Mouse (Mus musculus): ENCODE measurements around the gene Rapgef5.

DNA sequence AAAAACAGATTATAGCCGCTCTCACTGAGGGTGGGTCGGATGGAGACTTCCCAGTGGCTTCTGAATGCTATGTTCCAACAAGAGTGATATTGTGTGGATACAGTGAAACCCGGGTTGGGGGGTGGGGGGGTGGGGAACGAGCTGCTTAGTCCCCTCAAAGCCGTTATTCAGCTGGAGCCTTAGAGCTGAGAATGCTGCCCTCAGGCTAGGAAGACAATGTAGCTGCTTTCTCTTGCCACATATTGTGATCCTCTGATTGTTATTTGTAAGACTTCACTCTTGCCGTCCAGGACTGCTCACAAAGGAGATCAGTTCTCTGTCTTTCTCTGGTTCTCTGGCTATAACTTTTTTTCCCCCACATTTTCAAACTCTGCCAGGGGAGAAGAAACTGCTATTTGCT is 142.5 kb downstream of the Rapgef5 start:
- TF ChIP-seq POLR2A (IDR thresholded peaks at IDR 0.05; ENCODE audit: low read depth, low read length) (no peak), EP300 (IDR thresholded peaks at IDR 0.05; ENCODE audit: low read length) (no peak), ZC3H11A (IDR thresholded peaks at IDR 0.05; ENCODE audit: low read depth, low read length) (no peak), ZNF384 (IDR thresholded peaks at IDR 0.05; ENCODE audit: low read depth, low read length) (no peak), E2F4 (IDR thresholded peaks at IDR 0.05; ENCODE audit: insufficient replicate concordance, low read depth, low read length) (no peak), CTCF (conservative IDR thresholded peaks at IDR 0.05 in 1 of 2, IDR thresholded peaks at IDR 0.05 in 1 of 2; ENCODE audit: low read depth in 2 of 2, low read length in 2 of 2) (no peak), RAD21 (IDR thresholded peaks at IDR 0.05; ENCODE audit: low read depth, low read length) (no peak), MAFK (IDR thresholded peaks at IDR 0.05; ENCODE audit: insufficient replicate concordance, low read length) (no peak), GABPA (IDR thresholded peaks at IDR 0.05; ENCODE audit: insufficient replicate concordance, low read depth, low read length) (no peak), RCOR1 (conservative IDR thresholded peaks at IDR 0.05; ENCODE audit: low read depth, low read length) (no peak)

Data from CH12.LX (cell line).